Comparison of ENCODE assay signal across 14 mouse cellular contexts in the genomic region with DNA sequence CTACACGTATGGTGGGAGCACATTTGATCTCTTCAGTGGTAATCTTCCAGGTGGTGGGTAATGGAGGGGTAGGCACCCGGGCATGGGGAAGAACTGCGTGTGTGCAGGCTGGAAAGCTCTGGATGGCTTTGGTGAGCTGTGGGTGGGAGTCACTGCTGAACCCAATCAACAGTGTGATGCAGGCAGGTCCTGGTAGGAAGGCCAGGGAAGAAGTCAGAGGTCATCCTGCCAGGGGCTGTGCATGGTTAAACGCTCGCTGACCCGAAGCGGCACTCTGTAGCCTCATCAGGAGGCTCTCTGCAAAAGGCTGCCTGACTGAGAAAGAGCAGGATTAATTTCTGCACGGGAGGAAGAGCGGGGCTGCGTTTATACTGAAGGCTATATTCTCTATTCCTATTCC. TPM values are rescaled to one million over a fixed set of nuclear protein-coding genes. Genes with fewer than 3 reads are reported as not detected.
DNase-seq lines count a peak whose midpoint lies in the region; ATAC-seq and TF ChIP-seq lines count a peak whose summit lies in the region.
"Had no signal": no experiment of that assay in that cellular context is flagged by ENCODE, and none has a peak within 500 bp of the region (broad histone marks: within the 10 kb centered on the region; RNA-seq: fewer than 3 reads in every experiment).

No protein-coding gene starts in this region.

- no peak overlapping the region for H3K9ac ChIP-seq in lung, postnatal 0 days (replicated peaks; ENCODE audit: low read depth)
- H3K9ac ChIP-seq: liver, embryonic 14.5 days; midbrain, embryonic 12.5 days had no signal

- WGBS in lung, postnatal 0 days = 55% methylated on average over 10 of the region's 10 CpGs

- H3K4me1 ChIP-seq in lung, postnatal 0 days (ENCODE audit: insufficient read depth, low read depth, low read length) = peaks cover 8% of the 10 kb centered on the region

- TF ChIP-seq CTCF in gastrocnemius, adult 2 months (IDR thresholded peaks at IDR 0.05) = no peak
- no peak for TF ChIP-seq CTCF in lung, postnatal 0 days (IDR thresholded peaks at IDR 0.05)

- intact Hi-C loops in gastrocnemius, adult 2 months (cut with DNase I) = loop anchor here (5.0 kb wide), 1 partner anchor 62 kb away; no protein-coding TSS in a partner anchor

- DNase-seq in gastrocnemius, adult 2 months = no peak
- no peak for DNase-seq in gastrocnemius, postnatal 10 days
- DNase-seq in lung, postnatal 0 days (ENCODE audit: low spot score) = no peak
- no peak for DNase-seq in lung, postnatal 25 days (ENCODE audit: low spot score)
- DNase-seq in kidney, adult 18-20 months = peak; percentile 73
- peak; percentile 39 to 59 for DNase-seq in kidney, postnatal 4 days
- DNase-seq in left cerebral cortex, adult 11 months (ENCODE audit: low spot score) = no peak
- DNase-seq in ovary, postnatal 36 days (ENCODE audit: low spot score) = no peak
- DNase-seq: cerebellum, adult 9-10 months; heart, adult 11 months; heart, postnatal 4 days had no signal

- H3K4me2 ChIP-seq in lung, postnatal 0 days (replicated peaks; ENCODE audit: low read depth, low read length) = peak overlapping the region; percentile 68; the same call in 1 of the 2 replicates
- H3K4me2 ChIP-seq: midbrain, embryonic 12.5 days had no signal

- peak overlapping the region; percentile 83 for H3K27ac ChIP-seq in gastrocnemius, adult 2 months
- H3K27ac ChIP-seq in lung, postnatal 0 days (ENCODE audit: low read length) = peak overlapping the region; percentile 20; the same call in 1 of the 2 replicates
- H3K27ac ChIP-seq: liver, embryonic 14.5 days; midbrain, embryonic 12.5 days had no signal

- no peak for TF ChIP-seq EP300 in lung, postnatal 0 days (IDR thresholded peaks at IDR 0.05)

- no peak for ATAC-seq in lung, postnatal 0 days

- H3K4me3 ChIP-seq in gastrocnemius, adult 2 months = peak overlapping the region; percentile 78
- H3K4me3 ChIP-seq in lung, postnatal 0 days (ENCODE audit: low read depth, low read length) = no peak overlapping the region
- H3K4me3 ChIP-seq: midbrain, embryonic 12.5 days had no signal

- H3K9me3 ChIP-seq in lung, postnatal 0 days (ENCODE audit: low read length) = no peaks in the 10 kb centered on the region; the same call in 1 of the 2 replicates
- H3K9me3 ChIP-seq: G1E; midbrain, embryonic 12.5 days had no signal

- peaks cover 15% of the 10 kb centered on the region; the same call in 1 of the 2 replicates for H3K27me3 ChIP-seq in lung, postnatal 0 days (replicated peaks; ENCODE audit: insufficient read depth, low read length)

- no peaks in the 10 kb centered on the region for H3K36me3 ChIP-seq in lung, postnatal 0 days (ENCODE audit: insufficient read depth, low read length)
- H3K36me3 ChIP-seq: G1E; midbrain, embryonic 12.5 days had no signal

RNA-seq across cellular contexts. Expression of a gene that starts 5.4 kb away (rescaled TPM):
- 1 to 10 TPM; 3.1 to 4.1 TPM for total RNA-seq in gastrocnemius, adult 2 months (2021)
- total RNA-seq in gastrocnemius, postnatal 10 days (2021) = 1 to 10 TPM; 8.3 to 9.0 TPM
- polyA plus RNA-seq in lung, postnatal 0 days (2015; fragmentation: Nextera tagmentation; extraction: Ambion mirVana) = 30.6 and 48.6 TPM in 2 replicates
- polyA plus RNA-seq: G1E had no signal

RNA-seq across cellular contexts. Expression of a gene that starts 45.9 kb away (rescaled TPM):
- 1 to 10 TPM; 4.2 to 4.8 TPM for total RNA-seq in gastrocnemius, adult 2 months (2021)
- total RNA-seq in gastrocnemius, postnatal 10 days (2021) = 1 to 10 TPM; 4.1 to 6.2 TPM
- 6.4 and 6.6 TPM in 2 replicates for polyA plus RNA-seq in lung, postnatal 0 days (2015; fragmentation: Nextera tagmentation; extraction: Ambion mirVana)

Comparison
In these comparisons a context has a peak if more than half of its experiments do, and no peak if none do; other contexts are left out.
1. DNase-seq: peak in kidney, adult 18-20 months (single experiment) and kidney, postnatal 4 days (2 of 2); none in gastrocnemius, adult 2 months (single experiment), gastrocnemius, postnatal 10 days (single experiment), lung, postnatal 0 days (single experiment), lung, postnatal 25 days (single experiment), left cerebral cortex, adult 11 months (single experiment) and ovary, postnatal 36 days (single experiment).